20 mouse cellular contexts compared by ENCODE assay signal in the genomic region with DNA sequence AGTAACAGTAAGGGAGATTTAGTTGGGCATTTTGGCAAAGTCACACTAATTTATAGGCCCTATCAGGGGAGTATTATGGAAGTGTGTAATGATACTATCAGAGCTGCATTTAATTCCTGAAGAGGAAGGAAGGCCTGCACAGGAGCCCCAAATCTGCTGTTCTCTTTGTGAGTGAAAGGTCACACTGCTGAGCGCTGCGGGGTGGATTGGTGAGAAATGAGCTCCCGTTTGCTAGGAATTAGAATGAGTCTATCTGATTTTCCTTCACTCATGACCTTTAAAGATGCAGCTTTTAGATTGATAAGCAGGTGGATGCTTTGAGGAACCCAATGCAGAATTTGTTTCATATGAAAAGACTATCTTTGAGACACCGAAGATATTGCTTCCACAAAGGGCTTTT.
DNase-seq lines count a peak whose midpoint lies in the region; ATAC-seq and TF ChIP-seq lines count a peak whose summit lies in the region.
"Had no signal": no experiment of that assay in that cellular context is flagged by ENCODE, and none has a peak within 500 bp of the region (broad histone marks: within the 10 kb centered on the region; RNA-seq: fewer than 3 reads in every experiment).

No protein-coding gene starts in this region.

- H3K4me3 ChIP-seq in layer of hippocampus, adult 2 months = no peak overlapping the region
- H3K4me3 ChIP-seq in forebrain, embryonic 16.5 days (replicated peaks; ENCODE audit: low read length) = no peak overlapping the region
- no peak overlapping the region for H3K4me3 ChIP-seq in midbrain, embryonic 10.5 days
- no peak overlapping the region for H3K4me3 ChIP-seq in olfactory bulb, adult 2 months (ENCODE audit: insufficient read depth, low read depth, low read length)
- H3K4me3 ChIP-seq: embryonic facial prominence, embryonic 12.5 days; heart, embryonic 13.5 days; kidney, embryonic 15.5 days; limb, embryonic 13.5 days; myocyte had no signal

- 50% methylated on average over 4 of the region's 4 CpGs for WGBS in forebrain, embryonic 16.5 days
- WGBS in midbrain, embryonic 10.5 days = 42% methylated on average over 4 of the region's 4 CpGs
- 41% methylated on average over 4 of the region's 4 CpGs for WGBS in olfactory bulb, adult 2 months

- TF ChIP-seq POLR2A in olfactory bulb, adult 2 months (IDR thresholded peaks at IDR 0.05; ENCODE audit: insufficient read depth, low read depth, low read length) = no peak

- peaks cover 35% of the 10 kb centered on the region for H3K4me1 ChIP-seq in forebrain, embryonic 16.5 days (replicated peaks; ENCODE audit: control insufficient read depth, insufficient read depth, low read length)
- peaks cover 31% of the 10 kb centered on the region for H3K4me1 ChIP-seq in midbrain, embryonic 10.5 days
- H3K4me1 ChIP-seq in olfactory bulb, adult 2 months (ENCODE audit: control insufficient read depth, insufficient read depth, low read length) = peaks cover 13% of the 10 kb centered on the region

- no peak overlapping the region for H3K9ac ChIP-seq in forebrain, embryonic 16.5 days (replicated peaks; ENCODE audit: low read depth, low read length)
- H3K9ac ChIP-seq: embryonic facial prominence, embryonic 12.5 days; heart, embryonic 13.5 days; kidney, embryonic 15.5 days; limb, embryonic 13.5 days; liver, embryonic 14.5 days had no signal

- no peaks in the 10 kb centered on the region for H3K9me3 ChIP-seq in forebrain, embryonic 16.5 days (ENCODE audit: control insufficient read depth, low read length)
- no peaks in the 10 kb centered on the region for H3K9me3 ChIP-seq in midbrain, embryonic 10.5 days (replicated peaks)
- H3K9me3 ChIP-seq: embryonic facial prominence, embryonic 12.5 days; heart, embryonic 13.5 days; kidney, embryonic 15.5 days; limb, embryonic 13.5 days had no signal

- DNase-seq in layer of hippocampus, adult 2 months (ENCODE audit: low spot score in 2 of 2) = no peak
- no peak for DNase-seq in layer of hippocampus, postnatal 10 days (ENCODE audit: low spot score in 2 of 2)
- no peak for DNase-seq in midbrain, embryonic 10.5 days (ENCODE audit: low spot score)
- DNase-seq in adrenal gland, postnatal 4 days (ENCODE audit: low spot score in 2 of 2) = no peak
- DNase-seq: adrenal gland, postnatal 14 days; cerebellum, postnatal 14 days; heart, postnatal 36 days; spleen, adult 18-20 months; thymus, adult 18-20 months had no signal

- H3K4me2 ChIP-seq in forebrain, embryonic 16.5 days (ENCODE audit: low read length) = no peak overlapping the region
- H3K4me2 ChIP-seq: embryonic facial prominence, embryonic 12.5 days; heart, embryonic 13.5 days; kidney, embryonic 15.5 days; limb, embryonic 13.5 days had no signal

- no peak for TF ChIP-seq CTCF in layer of hippocampus, adult 2 months (conservative IDR thresholded peaks at IDR 0.05)
- TF ChIP-seq CTCF in olfactory bulb, adult 2 months (IDR thresholded peaks at IDR 0.05; ENCODE audit: insufficient read depth, low read depth, low read length) = no peak

- no peaks in the 10 kb centered on the region for H3K27me3 ChIP-seq in forebrain, embryonic 16.5 days (replicated peaks; ENCODE audit: control insufficient read depth, insufficient read depth, low read length)
- no peaks in the 10 kb centered on the region for H3K27me3 ChIP-seq in midbrain, embryonic 10.5 days (ENCODE audit: low read depth, poor library complexity, severe bottlenecking)
- H3K27me3 ChIP-seq: embryonic facial prominence, embryonic 12.5 days; heart, embryonic 13.5 days; kidney, embryonic 15.5 days; limb, embryonic 13.5 days had no signal

- peak overlapping the region; percentile 81 for H3K27ac ChIP-seq in layer of hippocampus, adult 2 months
- peak overlapping the region; percentile 8; the same call in 1 of the 2 replicates for H3K27ac ChIP-seq in forebrain, embryonic 16.5 days (ENCODE audit: low read length)
- H3K27ac ChIP-seq in midbrain, embryonic 10.5 days (replicated peaks) = peak overlapping the region; percentile 23; the same call in 1 of the 2 replicates
- peak overlapping the region; percentile 74 for H3K27ac ChIP-seq in olfactory bulb, adult 2 months (ENCODE audit: insufficient read depth, low read depth, low read length)
- H3K27ac ChIP-seq: embryonic facial prominence, embryonic 12.5 days; heart, embryonic 13.5 days; kidney, embryonic 15.5 days; limb, embryonic 13.5 days; liver, embryonic 14.5 days had no signal

- no peak for ATAC-seq in forebrain, embryonic 16.5 days
- ATAC-seq in cerebellum, adult (ENCODE audit: insufficient number of reproducible peaks, low FRiP score, low TSS enrichment) = no peak
- ATAC-seq: intestine, embryonic 16.5 days; lung, postnatal 0 days had no signal

- no peaks in the 10 kb centered on the region for H3K36me3 ChIP-seq in forebrain, embryonic 16.5 days (ENCODE audit: control insufficient read depth, insufficient read depth)
- H3K36me3 ChIP-seq in midbrain, embryonic 10.5 days = no peaks in the 10 kb centered on the region
- H3K36me3 ChIP-seq: embryonic facial prominence, embryonic 12.5 days; heart, embryonic 13.5 days; kidney, embryonic 15.5 days; limb, embryonic 13.5 days had no signal

Comparison
In these comparisons a context has a peak if more than half of its experiments do, and no peak if none do; other contexts are left out.
1. H3K27ac ChIP-seq: peak in every context shown above with its lines; median percentile 81 in layer of hippocampus, adult 2 months; 74 in olfactory bulb, adult 2 months; 23 in midbrain, embryonic 10.5 days; 8 in forebrain, embryonic 16.5 days.